Mouse (Mus musculus) myocyte (in vitro differentiated cells): ENCODE data around the gene Styk1. TPM values are rescaled to one million over a fixed set of nuclear protein-coding genes. Genes with fewer than 3 reads are reported as not detected.

ENCODE experiments used
- H3K27me3 ChIP-seq: one replicate; pipeline ENCODE4 v1.6.1; 2011; ENCODE audit not compliant: control insufficient read depth, insufficient read depth, insufficient read length
- H3K36me3 ChIP-seq: one replicate; pipeline ENCODE4 v1.6.1; 2011; ENCODE audit not compliant: control insufficient read depth, insufficient read depth
- H3K4me2 ChIP-seq: one replicate; pipeline ENCODE4 v1.6.1; 2011; ENCODE audit warnings: low read depth, control low read depth
- H3K4me3 ChIP-seq: one replicate; pipeline ENCODE4 v1.5.1; 2011; ENCODE audit warnings: mild to moderate bottlenecking, control low read depth, moderate library complexity
- H3K79me2 ChIP-seq: one replicate; pipeline ENCODE4 v1.6.1; 2011; ENCODE audit not compliant: control insufficient read depth, insufficient read depth
- H3ac ChIP-seq: one replicate; pipeline ENCODE4 v1.6.1; 2011; ENCODE audit not compliant: control insufficient read depth, insufficient read length
- CEBPB ChIP-seq: IDR thresholded peaks from 2 replicates; pipeline ENCODE4 v1.6.1; 2011; ENCODE audit warnings: mild to moderate bottlenecking, moderate library complexity; ENCODE audit not compliant: poor library complexity, insufficient read depth, severe bottlenecking
- E2F4 ChIP-seq: IDR thresholded peaks from one replicate; pipeline ENCODE4 v1.6.1; 2011; ENCODE audit warnings: mild to moderate bottlenecking, control low read depth, moderate library complexity; ENCODE audit not compliant: insufficient read depth
- MAX ChIP-seq: IDR thresholded peaks from one replicate; pipeline ENCODE4 v1.6.1; 2011; ENCODE audit warnings: low read depth, mild to moderate bottlenecking, control low read depth
- MYOD1 ChIP-seq, 3 experiments: IDR thresholded peaks; one replicate each; pipeline ENCODE4 v1.6.1; 2011; ENCODE audit warnings: control low read depth in 2 of 3, low read depth in 2 of 3, mild to moderate bottlenecking in 2 of 3, moderate library complexity in 1 of 3; ENCODE audit not compliant: insufficient read length in 2 of 3, control insufficient read depth in 1 of 3
- MYOG ChIP-seq, 3 experiments: IDR thresholded peaks; one replicate each; pipeline ENCODE4 v1.6.1; 2011; ENCODE audit warnings: control low read depth in 2 of 3, low read depth in 2 of 3, mild to moderate bottlenecking in 2 of 3; ENCODE audit not compliant: insufficient read length in 2 of 3, control insufficient read depth in 1 of 3, insufficient read depth in 1 of 3
- POLR2A ChIP-seq: IDR thresholded peaks from one replicate; pipeline ENCODE4 v1.6.1; 2011; ENCODE audit warnings: low read depth, mild to moderate bottlenecking, control low read depth, moderate library complexity; ENCODE audit not compliant: insufficient read length
- POLR2AphosphoS2 ChIP-seq: IDR thresholded peaks from one replicate; pipeline ENCODE4 v1.6.1; 2011; ENCODE audit warnings: low read depth, control low read depth; ENCODE audit not compliant: insufficient read length
- REST ChIP-seq: IDR thresholded peaks from one replicate; pipeline ENCODE4 v1.6.1; 2011; ENCODE audit warnings: mild to moderate bottlenecking, control low read depth, moderate library complexity; ENCODE audit not compliant: insufficient read depth, insufficient read length
- SRF ChIP-seq: IDR thresholded peaks from one replicate; pipeline ENCODE4 v1.6.1; 2011; ENCODE audit warnings: low read depth; ENCODE audit not compliant: control insufficient read depth, insufficient read length
- TCF12 ChIP-seq: IDR thresholded peaks from one replicate; pipeline ENCODE4 v1.6.1; 2011; ENCODE audit warnings: mild to moderate bottlenecking, control low read depth; ENCODE audit not compliant: poor library complexity, insufficient read depth, severe bottlenecking
- TCF3 ChIP-seq: IDR thresholded peaks from one replicate; pipeline ENCODE4 v1.6.1; 2011; ENCODE audit warnings: low read depth, control low read depth; ENCODE audit not compliant: insufficient read length
- USF1 ChIP-seq: IDR thresholded peaks from one replicate; pipeline ENCODE4 v1.6.1; 2011; ENCODE audit warnings: low read depth, mild to moderate bottlenecking, control low read depth, moderate library complexity
- polyA plus RNA-seq: library from polyadenylated mRNA; unstranded; fragments of >200 nt; fragmentation: generic; extraction: Trizol; gene quantifications from one replicate; pipeline ENCODE4 v1.2.1, GENCODE M21; 2012; ENCODE audit warnings: missing spikeins

The Styk1 gene
- polyA plus RNA-seq, 1 experiment = 0.06 TPM

GRCm38 (mm10) chr6:131339309-131339708 lies 14.1 kb downstream of the Styk1 start:
- H3K4me3 ChIP-seq = no peak overlapping the region
- H3K79me2 ChIP-seq = no peaks in the 10 kb centered on the region
- TF ChIP-seq TCF3 (no peak), MYOG (IDR thresholded peaks at IDR 0.05; ENCODE audit: control insufficient read depth in 1 of 3, insufficient read depth in 1 of 3, insufficient read length in 2 of 3, low read depth in 2 of 3) (no peak), MAX (no peak), E2F4 (no peak), POLR2A (no peak), REST (no peak), CEBPB (no peak), SRF (no peak), MYOD1 (IDR thresholded peaks at IDR 0.05; ENCODE audit: control insufficient read depth in 1 of 3, insufficient read length in 2 of 3, low read depth in 2 of 3) (no peak), POLR2AphosphoS2 (no peak), USF1 (no peak), TCF12 (no peak)
- peak overlapping the region; percentile 42 for H3K4me2 ChIP-seq
- no peaks in the 10 kb centered on the region for H3K36me3 ChIP-seq
- H3K27me3 ChIP-seq = no peaks in the 10 kb centered on the region
- H3ac ChIP-seq = no peak overlapping the region

GRCm38 (mm10) chr6:131338787-131339186 lies 14.6 kb downstream of the Styk1 start:
- Histone ChIP-seq H3K36me3 (no peaks in the 10 kb centered on the region), H3K4me3 (no peak overlapping the region), H3K79me2 (no peaks in the 10 kb centered on the region), H3K4me2 (no peak overlapping the region), H3ac (no peak overlapping the region), H3K27me3 (no peaks in the 10 kb centered on the region)
- no peak for TF ChIP-seq MAX
- TF ChIP-seq POLR2AphosphoS2 = no peak
- TF ChIP-seq TCF12 = no peak

GRCm38 (mm10) chr6:131327076-131327475 lies 26.3 kb downstream of the Styk1 start:
- H3K79me2 ChIP-seq = no peaks in the 10 kb centered on the region
- H3K27me3 ChIP-seq = no peaks in the 10 kb centered on the region
- TF ChIP-seq TCF3 (no peak), USF1 (no peak), MAX (no peak), MYOD1 (IDR thresholded peaks at IDR 0.05; ENCODE audit: control insufficient read depth in 1 of 3, insufficient read length in 2 of 3, low read depth in 2 of 3) (no peak), SRF (no peak)
- no peaks in the 10 kb centered on the region for H3K36me3 ChIP-seq
- H3K4me2 ChIP-seq = no peak overlapping the region
- H3ac ChIP-seq = no peak overlapping the region
- no peak overlapping the region for H3K4me3 ChIP-seq

GRCm38 (mm10) chr6:131321854-131322639 lies 31.4 kb downstream of the Styk1 start:
- TF ChIP-seq REST (no peak), USF1 (no peak), MYOD1 (IDR thresholded peaks at IDR 0.05; ENCODE audit: control insufficient read depth in 1 of 3, insufficient read length in 2 of 3, low read depth in 2 of 3) (no peak), CEBPB (no peak), POLR2AphosphoS2 (no peak), POLR2A (no peak), MYOG (IDR thresholded peaks at IDR 0.05; ENCODE audit: control insufficient read depth in 1 of 3, insufficient read depth in 1 of 3, insufficient read length in 2 of 3, low read depth in 2 of 3) (no peak), TCF3 (no peak), TCF12 (no peak), MAX (no peak), E2F4 (no peak), SRF (no peak)
- no peak overlapping the region for H3ac ChIP-seq
- no peak overlapping the region for H3K4me3 ChIP-seq
- H3K27me3 ChIP-seq = no peaks in the 10 kb centered on the region
- H3K79me2 ChIP-seq = no peaks in the 10 kb centered on the region
- no peak overlapping the region for H3K4me2 ChIP-seq
- no peaks in the 10 kb centered on the region for H3K36me3 ChIP-seq

GRCm38 (mm10) chr6:131316155-131317101 lies 37.0 kb downstream of the Styk1 start:
- no peak overlapping the region for H3ac ChIP-seq
- no peaks in the 10 kb centered on the region for H3K27me3 ChIP-seq
- no peak for TF ChIP-seq MYOD1 (IDR thresholded peaks at IDR 0.05; ENCODE audit: control insufficient read depth in 1 of 3, insufficient read length in 2 of 3, low read depth in 2 of 3)
- TF ChIP-seq TCF3 = no peak
- TF ChIP-seq USF1 = no peak
- TF ChIP-seq POLR2A = no peak
- TF ChIP-seq E2F4 = no peak
- no peak for TF ChIP-seq MYOG (IDR thresholded peaks at IDR 0.05; ENCODE audit: control insufficient read depth in 1 of 3, insufficient read depth in 1 of 3, insufficient read length in 2 of 3, low read depth in 2 of 3)
- no peak for TF ChIP-seq SRF
- no peak for TF ChIP-seq TCF12
- no peak for TF ChIP-seq MAX
- no peak for TF ChIP-seq POLR2AphosphoS2
- TF ChIP-seq CEBPB = no peak
- TF ChIP-seq REST = no peak
- H3K79me2 ChIP-seq = no peaks in the 10 kb centered on the region
- H3K36me3 ChIP-seq = no peaks in the 10 kb centered on the region
- no peak overlapping the region for H3K4me3 ChIP-seq
- H3K4me2 ChIP-seq = no peak overlapping the region
